Mouse (Mus musculus) E14TG2a.4 (cell line): ENCODE data around the gene Urb1.

Source experiments
- H3K27me3 ChIP-seq: 2 replicates; pipeline ENCODE4 v1.6.1; 2014; ENCODE audit warnings: low read length, control low read depth; ENCODE audit not compliant: insufficient read depth
- H3K36me3 ChIP-seq: 2 replicates; pipeline ENCODE4 v1.6.1; 2014; ENCODE audit warnings: low read length, control low read depth; ENCODE audit not compliant: insufficient read depth
- H3K4me1 ChIP-seq: replicated peaks from 2 replicates; pipeline ENCODE4 v1.6.1; 2014; ENCODE audit warnings: low read depth, low read length, control low read depth
- H3K4me3 ChIP-seq: replicated peaks from 2 replicates; pipeline ENCODE4 v1.5.1; 2014; ENCODE audit warnings: mild to moderate bottlenecking, low read length
- H3K9me3 ChIP-seq: 2 replicates; pipeline ENCODE4 v1.6.1; 2014; ENCODE audit warnings: low read length, control low read depth
- CTCF ChIP-seq: conservative IDR thresholded peaks from 2 replicates; pipeline ENCODE4 v1.5.1; 2014; ENCODE audit warnings: low read length
- NANOG ChIP-seq: IDR thresholded peaks from 2 replicates; pipeline ENCODE4 v1.6.1; 2014; ENCODE audit warnings: borderline replicate concordance, low read length, mixed read lengths
- POU5F1 ChIP-seq: IDR thresholded peaks from 2 replicates; pipeline ENCODE4 v1.6.1; 2014; ENCODE audit warnings: low read length, borderline replicate concordance

Gene Urb1

DNA sequence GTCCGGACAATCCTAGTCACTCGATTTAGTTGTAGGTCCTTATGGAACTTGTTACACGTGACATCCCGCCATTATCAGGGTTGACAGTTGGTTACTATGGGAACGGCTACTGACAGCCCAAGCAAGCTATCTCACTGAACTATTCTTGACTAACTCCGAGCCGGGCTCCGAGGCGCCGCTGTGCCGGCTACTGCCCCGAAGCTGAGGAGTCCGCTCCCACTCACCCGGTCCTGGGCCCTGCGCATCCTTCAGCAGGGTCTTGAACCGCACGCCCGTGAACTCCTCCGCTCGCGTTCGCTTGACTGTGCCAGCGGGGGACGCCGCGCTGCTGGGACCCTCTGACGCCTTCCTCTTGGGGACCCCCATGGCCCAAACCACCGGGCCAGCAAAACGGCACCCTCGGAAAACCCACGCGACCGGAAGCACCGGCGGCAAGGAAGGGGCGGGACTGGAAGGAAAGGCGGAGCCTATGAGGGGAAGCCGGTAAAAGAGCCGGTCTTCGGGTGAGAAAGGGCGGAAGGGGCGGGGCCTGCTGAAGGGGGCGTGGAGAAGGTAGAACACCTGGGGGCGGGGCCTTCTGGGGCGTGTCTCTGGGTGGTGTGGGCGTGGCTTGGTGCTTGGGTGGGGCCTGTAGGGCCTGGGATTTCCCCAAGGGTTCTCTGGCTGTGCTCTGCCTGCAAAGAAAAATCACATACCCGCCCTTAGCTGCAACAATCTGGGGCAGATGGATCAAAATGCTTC is at the start of gene Urb1:
Gene Urb1, minus strand, starts transcription at position 439 of the 741 bp plus-strand sequence.
- H3K4me3 ChIP-seq: peak within 1 kb of the TSS; percentile 100
- H3K27me3 ChIP-seq: no peaks in the 10 kb centered on the region
- H3K9me3 ChIP-seq: no peaks in the 10 kb centered on the region
- peaks cover 33% of the 10 kb centered on the region for H3K36me3 ChIP-seq
- peaks cover 20% of the 10 kb centered on the region for H3K4me1 ChIP-seq
- TF ChIP-seq CTCF (no peak), NANOG (no peak), POU5F1 (no peak)

DNA sequence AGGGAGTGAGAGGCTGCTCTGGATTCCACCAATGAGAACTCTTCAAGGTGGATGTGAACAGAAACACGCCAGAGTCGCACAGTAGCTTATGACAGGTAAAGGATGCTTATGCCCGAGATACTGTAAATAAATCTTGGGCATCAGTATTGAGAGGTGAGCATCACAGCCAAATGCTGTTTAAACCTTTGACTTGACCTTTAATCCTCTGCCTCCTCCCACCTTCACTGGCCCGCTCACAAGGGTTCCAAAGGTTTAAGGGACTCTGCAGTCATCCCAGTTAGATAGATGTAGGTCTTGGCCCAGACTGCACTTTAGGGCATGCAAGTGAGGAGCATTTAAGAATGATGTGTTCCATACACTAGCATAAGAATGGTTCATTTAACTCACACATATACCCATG is 48.0 kb upstream of the Urb1 start:
- TF ChIP-seq POU5F1 (no peak), NANOG (no peak), CTCF (no peak)
- Histone ChIP-seq H3K4me1 (0 out of 2 replicates have a peak, but pooled peaks cover 4% of the 10 kb centered on the region), H3K9me3 (no peaks in the 10 kb centered on the region), H3K27me3 (no peaks in the 10 kb centered on the region), H3K4me3 (no peak overlapping the region), H3K36me3 (no peaks in the 10 kb centered on the region)

DNA sequence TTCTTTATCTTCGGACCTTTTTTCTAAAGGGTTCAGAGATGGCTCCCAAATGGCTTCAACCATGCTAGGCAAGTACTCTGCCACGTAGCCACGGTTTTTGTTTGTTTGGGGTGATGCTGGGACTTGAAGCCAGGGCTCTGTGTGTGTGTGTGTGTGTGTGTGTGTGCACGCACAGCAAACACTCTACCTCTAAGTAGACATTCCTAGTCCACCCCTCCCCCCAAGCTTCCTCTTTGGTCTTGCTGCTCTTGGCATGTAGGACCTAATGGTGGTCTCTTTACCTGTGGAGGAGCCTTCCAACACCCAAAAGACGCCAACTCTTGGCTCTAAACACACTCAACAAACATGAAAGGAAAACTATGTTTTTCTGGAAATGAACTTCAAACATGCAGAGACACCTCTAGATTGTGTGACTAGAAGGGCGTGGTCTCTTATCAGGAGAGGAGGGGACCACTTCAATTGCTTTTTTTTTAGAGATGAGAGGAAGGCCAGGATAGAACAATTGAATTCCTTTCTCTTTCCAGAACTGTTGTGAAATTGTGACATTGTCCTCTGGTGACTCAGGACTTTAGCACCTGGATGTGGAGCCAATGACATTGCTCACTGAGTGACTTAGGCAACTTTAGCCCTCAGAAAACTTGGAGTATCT is 46.5 kb upstream of the Urb1 start:
- Histone ChIP-seq H3K27me3 (no peaks in the 10 kb centered on the region), H3K4me1 (0 out of 2 replicates have a peak, but pooled peaks cover 7% of the 10 kb centered on the region), H3K4me3 (no peak overlapping the region), H3K9me3 (no peaks in the 10 kb centered on the region), H3K36me3 (no peaks in the 10 kb centered on the region)
- TF ChIP-seq NANOG (no peak), POU5F1 (no peak), CTCF (no peak)

DNA sequence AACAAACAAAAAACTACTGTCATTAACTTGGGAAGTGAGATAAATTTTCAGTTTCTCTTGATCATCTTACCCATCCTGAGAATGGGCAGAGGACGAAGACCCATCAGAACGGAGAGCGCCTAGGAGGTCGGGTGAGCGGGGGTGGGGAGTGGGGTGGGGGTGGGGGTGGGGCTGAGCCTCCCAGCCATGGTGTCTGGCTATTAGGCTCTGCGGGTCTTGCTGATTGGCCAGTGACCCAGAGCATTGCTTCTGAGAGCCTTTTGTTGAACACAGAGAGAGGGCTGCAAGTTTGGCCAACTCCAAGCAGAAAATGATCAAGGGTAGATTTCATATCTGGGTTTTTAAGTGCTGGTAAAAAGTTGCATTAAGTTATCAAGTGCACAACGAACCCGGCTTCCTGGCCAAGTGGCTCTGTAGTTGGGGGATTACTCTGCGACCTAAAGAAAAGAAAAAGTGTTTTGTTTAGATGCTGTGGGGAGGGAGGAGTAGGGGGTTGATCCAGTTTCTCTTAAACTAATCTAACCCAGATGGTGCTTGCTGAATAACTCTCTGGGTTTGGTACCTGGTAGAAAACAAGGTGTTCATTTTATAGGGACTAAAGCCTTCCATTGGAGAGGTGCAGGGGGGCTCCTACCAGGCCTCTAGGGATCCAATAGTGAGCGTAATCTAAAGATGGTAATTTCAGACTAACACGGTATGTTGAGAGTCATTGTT is 41.6 kb upstream of the Urb1 start:
- Histone ChIP-seq H3K4me1 (peaks cover 26% of the 10 kb centered on the region), H3K36me3 (no peaks in the 10 kb centered on the region), H3K4me3 (no peak overlapping the region), H3K9me3 (no peaks in the 10 kb centered on the region), H3K27me3 (peaks cover 18% of the 10 kb centered on the region)
- no peak for TF ChIP-seq POU5F1
- no peak for TF ChIP-seq NANOG
- TF ChIP-seq CTCF: no peak

DNA sequence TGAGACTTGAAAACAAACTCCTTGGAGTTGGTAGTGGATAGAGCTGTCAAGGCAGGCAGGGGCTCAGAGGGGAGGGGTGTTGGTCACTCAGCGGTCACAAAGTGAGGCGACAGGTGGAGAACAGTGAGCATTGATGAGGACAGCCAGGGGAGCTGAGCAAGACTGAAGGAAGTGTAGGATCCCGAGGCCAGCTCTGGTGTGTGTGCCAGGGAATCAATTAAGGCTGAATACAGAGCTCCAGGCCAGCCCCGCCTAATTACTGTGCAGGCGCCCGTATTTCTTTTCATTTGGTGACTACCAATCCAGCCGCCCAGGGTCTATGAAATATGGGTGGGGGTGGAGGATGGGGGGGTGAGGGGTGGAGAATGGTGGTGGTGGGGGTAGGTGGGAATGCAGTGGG is 40.7 kb upstream of the Urb1 start:
- no peaks in the 10 kb centered on the region for H3K36me3 ChIP-seq
- no peaks in the 10 kb centered on the region for H3K9me3 ChIP-seq
- TF ChIP-seq POU5F1: no peak
- no peak for TF ChIP-seq NANOG
- TF ChIP-seq CTCF: no peak
- peaks cover 26% of the 10 kb centered on the region for H3K4me1 ChIP-seq
- peaks cover 18% of the 10 kb centered on the region for H3K27me3 ChIP-seq
- H3K4me3 ChIP-seq: no peak overlapping the region

DNA sequence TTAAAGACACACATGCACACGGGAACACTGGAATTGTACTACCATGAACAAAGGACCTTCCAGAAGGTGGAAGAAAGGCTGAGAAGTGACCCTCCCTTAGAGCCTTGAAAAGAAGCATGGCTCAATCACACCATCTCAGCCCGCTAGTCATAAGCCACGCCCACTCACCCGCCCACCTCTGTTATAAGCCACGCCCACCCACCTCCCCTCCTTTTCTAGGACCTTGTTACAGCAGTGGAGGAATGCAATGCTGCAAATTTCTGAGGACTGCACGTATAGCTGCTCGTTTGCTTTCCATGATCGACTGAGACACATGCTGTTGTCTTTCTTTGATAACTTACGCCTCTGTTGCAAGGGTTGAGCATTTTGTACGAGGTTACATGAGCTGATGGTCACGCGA is 39.0 kb upstream of the Urb1 start:
- Histone ChIP-seq H3K36me3 (no peaks in the 10 kb centered on the region), H3K9me3 (no peaks in the 10 kb centered on the region), H3K27me3 (peaks cover 23% of the 10 kb centered on the region), H3K4me1 (peaks cover 22% of the 10 kb centered on the region), H3K4me3 (peak overlapping the region; percentile 27; the same call in 1 of the 2 replicates)
- TF ChIP-seq CTCF: no peak
- no peak for TF ChIP-seq POU5F1
- TF ChIP-seq NANOG: no peak

DNA sequence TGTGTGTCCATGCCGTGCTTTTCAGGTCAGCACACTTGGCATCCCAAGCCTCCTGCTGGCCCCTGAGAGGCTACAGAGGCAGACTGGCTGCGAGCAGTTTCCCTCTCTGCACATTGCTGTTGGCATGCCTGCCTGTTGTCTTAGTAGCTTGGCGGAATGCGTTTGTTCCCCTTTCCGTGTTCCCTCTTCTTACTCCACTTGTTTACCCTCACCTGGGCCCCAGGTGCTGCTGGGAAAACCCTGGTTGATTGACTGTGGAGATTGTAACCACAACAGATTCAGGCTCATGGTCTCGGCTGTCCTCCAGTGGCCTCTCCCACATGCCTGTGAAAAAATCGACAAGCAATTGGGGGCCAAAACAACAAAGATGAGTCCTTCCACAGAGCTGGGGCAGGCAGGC is 38.5 kb upstream of the Urb1 start:
- Histone ChIP-seq H3K9me3 (no peaks in the 10 kb centered on the region), H3K27me3 (peaks cover 26% of the 10 kb centered on the region), H3K4me3 (no peak overlapping the region), H3K36me3 (no peaks in the 10 kb centered on the region), H3K4me1 (peaks cover 22% of the 10 kb centered on the region)
- no peak for TF ChIP-seq POU5F1
- no peak for TF ChIP-seq NANOG
- TF ChIP-seq CTCF: no peak

DNA sequence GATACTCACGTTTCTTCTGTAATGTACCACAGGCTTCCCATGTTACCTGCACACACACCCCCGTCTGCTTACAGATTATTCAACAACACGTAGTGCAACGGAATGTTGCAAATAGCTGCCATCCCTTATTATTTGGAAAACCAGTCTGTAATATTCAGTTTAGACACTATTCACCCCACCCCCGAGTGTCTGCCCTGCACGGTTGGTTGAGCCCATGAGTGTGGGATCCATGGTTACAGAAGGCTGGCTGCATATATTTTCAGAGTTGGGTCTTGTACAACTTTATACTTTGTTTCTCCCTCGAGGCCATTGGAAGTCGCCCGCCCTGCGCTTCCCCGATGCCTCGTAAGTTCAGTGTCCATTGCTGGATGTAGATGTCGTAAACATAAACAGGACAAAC is 35.4 kb upstream of the Urb1 start:
- Histone ChIP-seq H3K4me1 (peaks cover 18% of the 10 kb centered on the region), H3K36me3 (no peaks in the 10 kb centered on the region), H3K4me3 (no peak overlapping the region), H3K9me3 (no peaks in the 10 kb centered on the region), H3K27me3 (peaks cover 52% of the 10 kb centered on the region)
- TF ChIP-seq POU5F1 (no peak), NANOG (no peak), CTCF (no peak)
